Mouse (Mus musculus) left cerebral cortex, postnatal 4 days (tissue): Measurements from ENCODE around the gene Trim17. TPM values are rescaled to one million over a fixed set of nuclear protein-coding genes. Genes with fewer than 3 reads are reported as not detected.

Experiments used
- DNase-seq: peaks from one replicate; pipeline ENCODE4 v3.0.0-alpha.2; 2022
- intact Hi-C: fragments of 180-260 bp; cut with DNase I; formaldehyde crosslinking; loops from one replicate; pipeline ENCODE4 v1.15.1; 2025
- microRNA-seq: library from miRNA; unstranded; fragments of <30 nt; microRNA quantifications from one replicate; pipeline ENCODE4 v1.2.0, GENCODE M21; 2022
- total RNA-seq, 2 experiments: library from RNA; stranded (reverse); gene quantifications; 2 replicates each; pipeline ENCODE4 v1.2.3; 2021

Gene Trim17
- total RNA-seq, 2 experiments from 2014 or later, result 1.8 to 2.0 TPM

DNA sequence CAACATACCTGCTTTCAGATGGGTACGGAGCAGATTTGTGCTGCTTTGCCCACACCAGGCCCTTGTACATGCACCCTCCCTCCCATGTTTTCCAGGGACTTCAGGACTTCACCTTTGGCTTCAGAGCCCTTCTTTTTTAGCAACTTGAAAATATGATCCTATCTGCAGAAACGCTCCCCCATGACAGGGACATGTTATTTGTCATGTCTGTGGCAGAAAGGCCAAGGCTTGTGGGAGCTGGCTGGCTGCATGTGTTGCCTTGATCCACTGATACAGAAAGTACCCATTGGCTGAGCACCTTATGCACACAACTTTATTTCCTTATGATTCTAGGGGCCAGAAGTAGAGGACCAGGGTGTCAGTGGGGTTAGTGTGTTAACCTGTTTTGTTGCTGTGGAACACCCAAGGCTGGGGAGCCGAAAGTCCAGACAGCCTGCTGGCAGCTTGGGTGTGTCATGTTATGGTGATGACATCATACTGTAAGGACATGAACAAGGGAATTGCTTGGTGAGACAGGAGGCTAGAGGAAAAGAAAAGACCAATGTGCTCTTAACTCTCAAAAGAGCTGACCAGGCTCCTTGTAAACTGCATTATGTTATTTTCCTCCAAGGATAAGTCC, 30.9 kb downstream of the Trim17 start:
- intact Hi-C loops, result no loop called here
- DNase-seq, result no peak

DNA sequence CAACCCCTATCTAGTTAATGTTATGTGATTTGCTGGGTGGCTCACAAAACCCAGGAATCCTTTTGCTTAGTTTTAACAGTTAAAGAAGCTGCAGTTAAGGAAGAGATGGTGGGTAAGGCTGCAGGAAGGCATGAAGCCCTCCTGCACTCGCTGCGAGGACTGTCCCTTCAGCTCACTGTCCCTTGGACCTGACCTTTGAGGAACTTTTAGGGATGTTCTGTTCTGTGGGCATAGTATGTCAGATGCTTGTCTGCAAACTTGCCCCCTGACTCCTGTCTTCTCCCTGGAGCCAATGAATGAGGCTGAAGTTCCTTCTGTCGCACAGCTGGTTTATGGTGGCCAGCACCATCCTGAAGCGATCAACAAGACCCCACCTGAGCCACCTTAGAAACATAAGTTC, 34.7 kb downstream of the Trim17 start:
- intact Hi-C loops, result no loop called here
- DNase-seq, result no peak

DNA sequence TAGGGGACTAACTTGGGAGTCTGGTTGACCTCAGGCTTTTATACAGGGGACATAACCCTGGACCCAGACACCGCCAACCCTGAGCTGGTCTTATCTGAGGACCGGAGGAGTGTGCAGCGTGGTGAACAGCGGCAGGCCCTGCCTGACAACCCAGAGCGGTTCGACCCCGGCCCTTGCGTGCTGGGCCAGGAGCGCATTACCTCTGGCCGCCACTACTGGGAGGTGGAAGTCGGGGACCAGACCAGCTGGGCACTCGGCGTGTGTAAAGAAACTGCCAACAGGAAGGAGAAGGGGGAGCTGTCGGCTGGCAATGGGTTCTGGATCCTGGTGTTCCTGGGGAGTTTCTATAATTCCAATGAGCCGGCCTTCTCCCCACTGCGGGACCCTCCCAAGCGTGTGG, 35.7 kb downstream of the Trim17 start:
- intact Hi-C loops, result no loop called here

DNA sequence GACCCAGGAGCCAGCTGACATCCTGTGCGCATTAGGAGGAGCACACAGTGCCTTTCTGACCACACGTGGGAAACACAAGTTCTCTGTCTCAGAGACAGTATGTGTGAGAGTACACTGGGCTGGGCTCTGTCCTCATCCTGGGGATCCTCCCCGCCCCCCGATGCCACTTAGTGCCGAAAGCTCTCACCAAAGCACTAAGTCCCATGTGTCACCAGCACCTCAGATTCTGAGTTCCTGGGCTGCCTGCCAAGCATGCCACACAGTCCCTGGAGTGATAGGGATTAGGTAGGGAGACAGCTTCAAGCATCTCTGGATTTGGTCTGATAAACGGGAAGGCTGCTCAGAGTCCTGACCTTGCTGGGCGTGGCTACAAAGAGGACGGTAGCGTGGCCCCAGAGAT, 36.3 kb downstream of the Trim17 start:
- intact Hi-C loops, result no loop called here
- DNase-seq, result no peak

More for the DNA sequence above, 35.7 kb downstream of the Trim17 start:
- DNase-seq, result no peak

DNA sequence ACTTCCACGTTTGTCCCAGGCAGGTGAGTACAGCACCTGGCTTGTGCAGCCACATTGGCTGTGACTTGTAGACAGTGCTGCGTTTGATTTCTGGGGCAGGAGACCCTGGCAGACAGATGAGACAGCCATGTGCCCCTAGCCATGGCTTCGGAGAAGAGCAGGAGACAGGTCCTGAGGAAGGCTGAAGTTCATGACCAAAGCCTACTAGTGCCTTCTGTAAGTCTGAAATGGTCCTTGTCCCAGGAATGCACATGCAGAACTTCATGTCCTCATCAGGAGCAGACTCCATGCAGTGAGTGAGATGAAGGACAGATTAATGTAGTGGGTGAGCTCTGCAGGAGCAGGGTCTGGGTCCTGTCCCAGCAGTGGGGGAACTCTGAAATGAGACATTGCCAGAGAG, 37.4 kb downstream of the Trim17 start:
- intact Hi-C loops, result no loop called here
- no peak for DNase-seq

DNA sequence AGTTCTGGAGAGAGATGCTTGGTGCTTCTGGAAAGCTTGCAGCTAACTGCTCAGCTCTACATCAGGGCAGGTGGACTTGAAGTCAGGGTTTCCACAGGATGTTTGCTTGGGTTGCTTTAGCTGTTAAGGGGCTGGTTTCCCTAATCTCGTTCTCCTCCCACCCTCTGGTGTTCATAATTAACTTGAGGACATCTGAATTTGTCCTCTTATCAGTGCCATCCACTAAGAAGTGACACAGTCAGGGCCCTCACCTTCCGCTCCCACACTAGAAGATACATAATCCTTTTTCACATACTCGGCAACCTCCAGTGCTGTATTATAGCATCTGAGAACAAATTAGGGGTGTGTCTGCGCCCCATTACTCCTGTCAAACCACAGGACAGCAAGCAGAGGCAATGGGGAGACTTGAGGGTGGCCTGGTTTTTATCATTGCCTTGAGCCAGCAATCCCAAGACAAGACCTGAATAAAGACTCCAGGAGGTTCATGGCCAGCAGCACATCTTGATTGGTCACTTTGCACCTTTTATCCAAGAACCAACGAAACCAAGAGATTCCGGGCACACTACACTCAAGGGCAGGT, 38.7 kb downstream of the Trim17 start:
- DNase-seq, result no peak
- intact Hi-C loops, result no loop called here

DNA sequence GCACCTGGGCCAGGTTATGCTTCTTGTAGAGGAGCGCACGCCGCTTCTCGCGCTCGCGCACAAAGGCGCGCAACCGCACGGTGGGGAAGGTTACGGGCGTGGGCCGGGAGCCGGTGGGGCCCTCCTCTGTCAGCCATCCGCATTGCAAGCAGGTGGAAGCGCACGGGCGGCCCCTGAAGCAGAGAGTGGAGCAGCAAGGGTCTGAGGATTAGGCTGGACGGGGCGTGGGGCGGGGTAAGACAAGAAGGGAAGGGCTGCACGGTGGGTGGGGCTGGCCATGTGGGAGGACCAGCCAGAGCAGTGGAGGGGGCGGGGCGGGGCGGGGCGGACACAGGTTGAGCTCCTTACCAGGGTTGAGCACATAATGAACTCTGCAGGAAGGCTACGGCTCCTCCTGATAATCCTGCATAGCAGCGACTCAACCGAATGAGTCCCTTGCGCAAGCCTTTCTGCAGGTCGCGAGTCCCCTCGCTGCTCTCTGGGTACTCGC, 39.9 kb downstream of the Trim17 start:
- intact Hi-C loops, result no loop called here
- DNase-seq, result peak; percentile 45

DNA sequence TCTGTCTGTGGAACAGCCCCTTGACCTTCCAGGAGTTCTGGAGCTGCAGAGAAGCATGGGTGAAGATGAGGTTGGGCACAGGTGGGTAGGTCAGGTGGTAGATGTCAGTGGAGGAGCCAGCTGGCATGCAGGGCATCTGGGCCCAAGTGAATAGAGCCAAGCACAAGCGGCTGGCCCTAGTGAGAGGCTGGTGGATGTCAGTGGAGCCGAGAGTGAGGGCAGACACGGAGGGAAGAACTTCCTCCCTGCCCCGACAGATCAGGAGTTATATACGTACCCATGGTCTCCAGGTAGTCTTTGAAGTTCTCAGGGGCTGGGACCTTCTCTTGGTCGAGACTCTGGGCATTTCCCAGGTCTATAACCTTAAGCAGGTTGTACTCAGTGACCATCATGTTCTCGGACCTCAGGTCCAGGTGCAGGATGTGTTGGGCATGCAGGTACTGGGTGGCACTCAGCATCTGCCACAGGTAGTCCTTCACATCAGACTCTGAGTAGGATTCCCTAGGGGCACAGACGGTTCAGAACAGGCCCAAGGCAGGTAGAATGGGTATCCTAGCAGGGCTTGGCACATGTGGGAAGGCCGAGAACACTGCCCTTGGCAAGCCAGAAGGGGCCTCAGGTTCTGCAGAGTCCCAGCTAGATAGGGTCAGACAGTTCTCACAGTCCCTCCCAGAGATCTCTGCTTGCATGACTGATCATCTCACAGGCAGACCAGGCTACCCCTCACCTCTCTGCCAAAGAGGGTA, 40.7 kb downstream of the Trim17 start:
- no peak for DNase-seq
- intact Hi-C loops, result no loop called here

DNA sequence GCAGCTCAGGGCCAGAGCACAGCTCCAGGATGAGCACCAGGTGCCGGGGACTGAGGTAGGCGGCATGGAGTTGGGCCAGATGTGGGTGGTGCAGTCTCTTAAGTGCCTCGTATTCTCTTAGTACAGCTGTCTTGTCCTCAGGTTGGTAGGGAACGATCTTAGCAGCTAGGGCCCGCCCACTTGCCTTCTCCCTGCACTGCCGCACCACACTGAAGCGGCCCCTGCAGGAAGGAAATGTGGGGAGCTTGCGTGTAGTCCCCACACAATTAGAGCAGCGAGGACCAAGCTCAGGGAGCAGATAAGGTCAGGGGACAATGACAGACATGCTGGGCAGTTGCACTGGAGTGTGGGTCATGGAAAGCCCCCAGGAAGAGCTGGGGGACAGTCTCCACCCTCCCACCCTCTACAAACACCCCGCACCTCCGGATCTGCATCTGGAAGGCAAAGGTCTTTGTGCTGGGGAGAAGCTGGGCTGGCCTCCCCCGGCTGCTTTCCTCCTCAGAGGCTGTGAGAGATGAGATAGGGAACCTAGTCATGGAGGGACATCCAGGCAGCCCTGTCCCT, 41.4 kb downstream of the Trim17 start:
- DNase-seq, result no peak
- intact Hi-C loops, result no loop called here

DNA sequence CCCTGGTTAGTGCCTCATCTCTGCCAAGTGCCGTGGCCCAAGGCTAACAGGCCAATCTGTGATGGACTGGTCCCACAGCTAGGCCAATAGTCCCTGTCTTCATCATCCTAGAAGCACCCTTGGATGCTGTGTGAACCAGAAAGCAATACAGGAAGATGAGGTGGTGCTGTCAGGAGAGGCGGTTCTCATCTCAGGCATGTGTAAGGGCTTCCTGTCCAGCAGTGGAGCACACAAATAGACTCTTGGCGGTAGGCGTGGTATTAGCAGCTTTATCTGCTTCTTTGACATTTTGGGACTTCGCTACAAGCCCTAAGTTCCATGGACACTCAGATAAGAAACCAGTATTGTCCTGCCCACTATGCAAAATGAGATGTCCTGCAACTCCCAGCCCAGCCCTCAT, 43.1 kb downstream of the Trim17 start:
- intact Hi-C loops, result no loop called here
- DNase-seq, result no peak

DNA sequence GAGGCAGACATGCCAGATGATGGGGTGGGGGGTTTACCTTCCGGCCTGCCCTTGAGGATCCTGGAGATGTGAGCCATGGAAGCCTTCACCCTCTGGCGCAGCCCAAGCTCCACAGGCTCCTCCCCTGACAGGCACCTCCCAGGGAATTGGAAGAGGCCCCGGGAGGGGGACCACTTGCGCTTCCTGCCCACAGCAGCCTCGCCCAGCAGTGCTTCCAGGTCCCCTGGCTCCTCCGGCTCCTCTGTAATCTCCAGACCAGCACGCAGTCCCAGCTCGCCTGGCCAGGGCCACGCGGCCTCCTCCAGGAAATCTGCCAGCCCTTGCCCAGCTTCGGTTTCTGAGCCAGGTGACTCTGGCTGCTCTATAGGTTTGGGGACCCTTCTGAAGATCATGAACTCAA, 44.7 kb downstream of the Trim17 start:
- intact Hi-C loops, result no loop called here
- DNase-seq, result no peak

DNA sequence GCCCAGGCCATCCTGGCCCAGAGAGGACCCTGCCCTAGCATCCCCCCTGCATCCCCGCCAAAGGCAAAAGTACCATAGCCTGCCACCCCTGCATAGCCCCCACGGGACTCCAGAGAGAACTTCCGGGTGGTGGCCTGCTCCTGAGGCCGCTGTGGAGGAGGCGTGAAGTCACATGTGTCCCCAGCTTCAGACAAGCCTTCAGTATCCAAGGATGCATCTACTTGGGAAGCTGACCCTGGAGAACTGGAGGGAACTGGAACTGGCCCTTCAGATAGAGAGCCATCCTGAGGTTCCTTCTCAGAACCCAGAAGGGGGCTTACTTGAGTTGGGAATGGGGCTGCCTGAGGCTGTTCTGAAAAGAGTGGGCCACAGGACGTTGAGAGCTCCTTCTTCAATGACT, 45.3 kb downstream of the Trim17 start:
- intact Hi-C loops, result no loop called here
- no peak for DNase-seq

DNA sequence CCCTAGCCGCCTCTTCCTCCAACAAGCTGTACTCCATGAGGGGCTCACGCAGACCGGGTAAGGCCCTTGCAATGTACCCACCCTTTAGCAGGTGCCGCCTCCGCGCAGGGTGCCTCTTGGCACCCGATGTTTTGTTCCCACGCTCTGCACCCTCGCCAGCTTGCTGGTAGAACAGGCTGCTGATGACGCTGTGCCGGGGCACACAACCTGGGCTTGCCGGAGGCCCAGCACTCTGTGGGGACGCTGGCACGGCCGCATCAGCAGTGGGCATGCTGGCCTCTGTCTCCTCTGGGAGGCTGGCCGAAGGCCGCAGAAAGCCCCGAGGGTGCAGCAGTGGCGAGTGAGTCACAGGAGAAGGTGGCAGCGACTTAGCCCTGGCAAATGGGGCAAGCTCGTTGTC, 46.1 kb downstream of the Trim17 start:
- intact Hi-C loops, result no loop called here
- no peak for DNase-seq

DNA sequence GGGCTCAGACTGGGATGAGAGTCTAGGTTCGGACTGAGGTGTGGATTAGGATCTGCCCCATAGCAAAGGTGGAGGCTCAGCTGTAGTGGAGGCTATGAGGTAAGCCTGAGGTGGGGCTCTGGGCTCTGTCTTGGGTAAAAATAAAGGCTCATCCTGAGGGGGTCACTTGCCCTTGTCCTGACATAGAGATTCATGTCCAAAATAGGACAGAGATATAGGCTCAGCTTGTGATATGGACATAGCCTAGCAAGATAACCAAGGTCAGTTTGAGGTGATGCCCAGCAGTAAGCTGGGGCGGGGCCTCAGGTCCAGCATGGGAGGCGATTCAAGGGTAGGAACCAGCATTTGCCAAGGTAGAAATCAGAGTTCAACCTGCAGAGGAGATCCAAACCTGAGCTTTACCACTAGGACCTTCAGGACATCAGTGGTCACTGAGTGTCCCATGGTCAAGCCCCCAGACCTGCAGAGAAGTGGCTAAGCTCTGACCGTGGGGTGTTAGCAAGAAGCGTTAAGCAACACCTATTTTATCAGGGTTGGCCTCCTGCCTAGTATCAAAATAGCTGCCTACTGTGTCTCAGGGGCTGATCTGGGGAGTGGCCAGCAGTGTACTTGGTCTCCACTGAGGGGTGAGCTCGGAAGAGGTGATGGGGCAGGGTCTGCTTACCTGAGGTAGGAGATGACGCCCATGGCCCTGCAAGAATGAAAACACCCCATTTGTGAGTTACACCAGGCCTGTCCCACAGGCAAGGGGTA, 48.0 kb downstream of the Trim17 start:
- intact Hi-C loops, result no loop called here
- DNase-seq, result no peak

DNA sequence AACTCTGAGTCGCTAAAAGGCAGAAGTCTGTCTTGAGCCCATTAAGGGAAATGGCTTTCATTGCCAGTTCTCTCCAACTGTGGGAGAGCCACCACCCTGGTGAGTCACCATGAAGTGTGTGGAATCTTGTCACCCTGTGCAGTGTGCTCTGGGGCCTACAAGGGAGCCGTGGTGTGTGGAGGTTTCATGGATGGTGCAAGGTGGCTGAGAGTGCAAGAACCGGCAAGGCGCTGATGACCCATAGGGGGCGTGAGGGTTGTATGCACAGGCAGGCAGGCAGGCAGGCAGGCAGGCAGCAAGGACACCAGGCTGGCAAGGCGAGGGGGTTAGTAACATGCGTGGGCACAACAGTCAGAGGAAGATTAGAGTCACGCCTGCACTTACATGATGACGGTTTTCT, 60.6 kb downstream of the Trim17 start:
- intact Hi-C loops, result no loop called here
- DNase-seq, result peak; percentile 55

Small RNA genes within 50 kb of the gene (microRNA-seq; reads per million reads assigned to microRNA genes)
- gene Gm44313, result not detected

Other genes with a start within 250 kb of the Trim17 start
- gene Olfr318, start 230.7 kb upstream of the Trim17 start, total RNA-seq, result not detected
- gene Olfr317, start 215.5 kb upstream of the Trim17 start, total RNA-seq, result under 1 TPM in 1 of 2 experiments, not detected in 1; 0.30 TPM
- not detected for gene Olfr316, start 202.0 kb upstream of the Trim17 start, total RNA-seq
- not detected for gene Olfr315, start 181.5 kb upstream of the Trim17 start, total RNA-seq
- not detected for gene Olfr314, start 171.7 kb upstream of the Trim17 start, total RNA-seq
- gene Fam183b, start 152.7 kb upstream of the Trim17 start, total RNA-seq, result 1 to 10 TPM; 1.6 to 1.8 TPM
- gene Olfr313, start 139.7 kb upstream of the Trim17 start, total RNA-seq, result not detected
- not detected for gene Olfr312, start 125.4 kb upstream of the Trim17 start, total RNA-seq
- gene Olfr311, start 115.4 kb upstream of the Trim17 start, total RNA-seq, result not detected
- 10 to 100 TPM; 18.4 TPM for gene Gm12258, start 107.5 kb upstream of the Trim17 start, total RNA-seq
- 10 to 100 TPM; 14.5 to 14.6 TPM for gene 2810021J22Rik, start 87.5 kb upstream of the Trim17 start, total RNA-seq
- gene Zfp39, start 50.5 kb upstream of the Trim17 start, total RNA-seq, result 10 to 100 TPM; 11.9 to 12.4 TPM
- gene Btnl10, start 36.8 kb upstream of the Trim17 start, total RNA-seq, result under 1 TPM; 0.20 to 0.40 TPM
- 100 to 1,000 TPM; 386 to 426 TPM for gene Rnf187, start 15.8 kb upstream of the Trim17 start, total RNA-seq
- 100 to 1,000 TPM; 299 to 314 TPM for gene Hist3h2ba, start 5.8 kb upstream of the Trim17 start, total RNA-seq
- 100 to 1,000 TPM in 1 of 2 experiments, 10 to 100 TPM in 1; 95.0 to 101 TPM for gene Hist3h2a, start within 50 bp of the Trim17 start, total RNA-seq
- gene Trim11, start 23.4 kb downstream of the Trim17 start, total RNA-seq, result 10 to 100 TPM; 26.0 to 27.0 TPM
- 1 to 10 TPM; 4.4 to 4.7 TPM for gene Obscn, start 181.7 kb downstream of the Trim17 start, total RNA-seq
- gene Iba57, start 209.1 kb downstream of the Trim17 start, total RNA-seq, result 10 to 100 TPM in 1 of 2 experiments, 1 to 10 TPM in 1; 8.9 to 13.1 TPM
- under 1 TPM; 0.86 to 0.89 TPM for gene Gjc2, start 228.5 kb downstream of the Trim17 start, total RNA-seq
- gene Guk1, start 237.5 kb downstream of the Trim17 start, total RNA-seq, result 100 to 1,000 TPM in 1 of 2 experiments, 10 to 100 TPM in 1; 93.9 to 107 TPM
- 10 to 100 TPM; 28.8 to 33.5 TPM for gene Mrpl55, start 247.8 kb downstream of the Trim17 start, total RNA-seq